Mouse (Mus musculus) heart, postnatal 10 days (tissue): ENCODE data around the gene Sgce. TPM values are rescaled to one million over a fixed set of nuclear protein-coding genes. Genes with fewer than 3 reads are reported as not detected.
"Not testable (repeated sequence)": the region's sequence is repeated elsewhere in the genome, so short reads cannot be mapped to it uniquely, and the experiment has no call there.

Source experiments
- DNase-seq, 2 experiments: peaks; one replicate each; pipeline ENCODE4 v3.0.0; 2021
- intact Hi-C: fragments of 180-260 bp; cut with DNase I; formaldehyde crosslinking; loops from one replicate; pipeline ENCODE4 v1.15.1; 2025
- total RNA-seq, 2 experiments: library from RNA; stranded (reverse); gene quantifications; 2 replicates each; pipeline ENCODE4 v1.2.3; 2021

Gene Sgce
- total RNA-seq, 2 experiments from 2014 or later: 41.2 to 44.4 TPM

- no peak for DNase-seq
Measured at GRCm38 (mm10) chr6:4655924-4656323, 91.1 kb downstream of the Sgce start.

GRCm38 (mm10) chr6:4655466-4655865 lies 91.5 kb downstream of the Sgce start:
- intact Hi-C loops: no loop called here
- DNase-seq: peak in 1 of 2 experiments; percentile 6

More at GRCm38 (mm10) chr6:4655924-4656323, 91.1 kb downstream of the Sgce start:
- intact Hi-C loops: no loop called here

DNA sequence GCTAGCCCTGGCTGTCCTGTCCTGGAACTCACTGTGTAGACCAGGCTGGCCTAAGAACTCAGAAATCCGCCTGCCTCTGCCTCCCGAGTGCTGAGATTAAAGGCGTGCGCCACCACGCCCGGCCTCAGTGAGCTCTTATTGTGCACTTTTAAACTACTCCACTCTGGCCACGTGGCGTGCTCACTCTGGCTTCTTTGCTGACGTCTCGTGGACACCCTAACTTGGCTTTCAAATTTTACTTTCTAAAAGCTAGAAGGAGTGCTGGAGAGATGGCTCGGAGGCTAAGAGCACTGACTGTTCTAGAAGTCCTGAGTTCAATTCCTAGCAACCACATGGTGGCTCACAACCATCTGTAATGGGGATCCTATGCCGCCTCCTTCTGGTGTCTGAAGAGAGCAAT lies 93.3 kb downstream of the Sgce start:
- intact Hi-C loops: loop anchor here (5.0 kb wide), 1 partner anchor 459 kb away; no protein-coding TSS in a partner anchor
- DNase-seq: not testable (repeated sequence)

GRCm38 (mm10) chr6:4652596-4653134 lies 94.3 kb downstream of the Sgce start:
- DNase-seq: peak in 1 of 2 experiments; percentile 12
- intact Hi-C loops: loop anchor here (5.0 kb wide), 1 partner anchor 460 kb away; no protein-coding TSS in a partner anchor

- intact Hi-C loops: no loop called here
- DNase-seq: no peak
Measured at GRCm38 (mm10) chr6:4647351-4647750, 99.7 kb downstream of the Sgce start.

GRCm38 (mm10) chr6:4642068-4642467 lies 104.9 kb downstream of the Sgce start:
- DNase-seq: no peak
- intact Hi-C loops: no loop called here

DNA sequence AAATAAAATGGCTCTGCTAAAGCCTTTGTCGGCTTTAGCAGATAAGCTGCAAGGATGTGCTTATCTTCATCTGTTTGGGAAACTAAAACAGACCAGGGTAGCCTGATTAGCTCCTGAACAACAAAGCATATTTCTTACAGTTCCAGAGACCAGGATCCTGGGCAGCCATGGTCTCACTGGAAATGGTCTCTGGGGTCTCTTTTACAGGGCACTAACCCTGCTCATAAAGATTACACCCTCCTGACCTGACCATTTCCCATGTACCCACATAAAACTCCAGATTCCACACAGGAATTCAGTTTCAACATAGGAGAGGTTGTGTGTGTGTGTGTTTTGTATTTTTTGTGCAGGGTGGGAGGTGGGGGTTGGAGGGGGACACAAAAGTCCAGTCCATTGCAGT lies 112.2 kb downstream of the Sgce start:
- intact Hi-C loops: no loop called here
- DNase-seq: no peak

- intact Hi-C loops: no loop called here
Measured at GRCm38 (mm10) chr6:4633189-4633588, 113.8 kb downstream of the Sgce start.

DNA sequence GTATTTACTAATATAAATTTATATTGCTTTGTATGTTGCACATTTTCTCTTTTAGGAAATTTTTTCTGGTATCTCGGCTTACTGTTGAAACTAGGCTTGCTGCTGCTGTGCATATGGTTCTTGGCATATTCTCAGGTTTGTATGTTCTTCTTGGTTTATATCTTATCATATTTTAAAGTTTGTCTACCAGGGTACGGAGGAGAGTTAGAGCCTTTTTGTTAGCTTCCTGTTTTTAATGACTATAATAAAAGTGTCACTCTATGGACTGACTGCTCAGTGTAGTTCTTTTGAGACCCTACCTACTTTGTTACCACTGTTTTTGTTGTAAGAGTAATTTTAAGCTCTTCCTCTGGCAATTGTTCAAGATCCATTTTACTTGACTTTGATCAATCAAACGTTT lies 115.5 kb downstream of the Sgce start:
- DNase-seq: no peak
- intact Hi-C loops: no loop called here

More at GRCm38 (mm10) chr6:4633189-4633588, 113.8 kb downstream of the Sgce start:
- DNase-seq: no peak

Other genes starting within 250 kb of the Sgce start
- 100 to 1,000 TPM; 594 to 659 TPM for gene Col1a2, start 242.4 kb downstream of the Sgce start, total RNA-seq
- 10 to 100 TPM; 33.4 to 34.5 TPM for gene Casd1, start 146.4 kb downstream of the Sgce start, total RNA-seq
- 1 to 10 TPM; 3.5 to 3.7 TPM for gene Peg10, start 99 bp upstream of the Sgce start, total RNA-seq
- gene Ppp1r9a, start 155.7 kb upstream of the Sgce start, total RNA-seq: 10 to 100 TPM; 21.8 to 24.8 TPM